Mouse (Mus musculus): Measurements from ENCODE around the gene Rftn1. TPM values are rescaled to one million over a fixed set of nuclear protein-coding genes. Genes with fewer than 3 reads are reported as not detected.
A peak's percentile ranks its signal among the peaks of the same experiment; 100 is the strongest.

Rftn1 gene
- total RNA-seq, 2 experiments from 2014 or later = 52.4 to 53.7 TPM

- DNase-seq = peak; percentile 27 to 38
- intact Hi-C loops (cut with DNase I) = loop anchor here (10.0 kb wide), 1 partner anchor 48 kb away; no protein-coding TSS in a partner anchor
Measured at GRCm38 (mm10) chr17:50182542-50182951, 7.9 kb downstream of the Rftn1 start.

DNA sequence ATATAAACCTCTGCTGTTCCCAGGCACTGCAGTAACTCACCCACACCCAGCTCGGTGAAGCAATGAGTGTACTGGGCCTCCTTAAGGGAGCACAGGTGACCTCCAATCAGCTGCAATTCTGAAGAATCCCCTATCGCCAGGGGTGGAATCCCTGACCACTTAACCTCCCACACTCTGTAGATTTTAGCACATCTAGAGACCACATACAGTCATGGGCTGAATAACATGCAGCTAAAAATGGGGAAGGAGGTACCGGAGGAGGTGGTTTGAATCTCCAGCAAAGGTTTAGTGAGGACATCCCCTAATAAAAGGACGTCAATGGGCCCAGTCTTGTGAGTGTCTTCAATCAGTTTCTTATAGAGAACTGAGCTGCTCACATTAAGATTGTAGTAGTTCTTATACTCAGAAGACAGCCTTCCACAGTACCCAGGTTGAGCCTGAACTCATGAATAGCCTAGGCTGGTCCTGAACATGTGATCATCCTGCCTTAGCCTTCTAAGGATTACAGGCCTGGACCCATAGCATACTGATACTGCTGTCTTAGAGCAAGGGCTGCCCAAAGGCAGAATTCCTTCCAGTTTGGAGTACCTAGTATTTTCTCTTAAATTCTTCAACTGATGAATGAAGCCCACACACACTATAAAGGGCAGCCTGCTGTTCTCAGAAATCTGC is 9.4 kb downstream of the Rftn1 start:
- DNase-seq = no peak
- intact Hi-C loops (cut with DNase I) = loop anchor here (10.0 kb wide), 1 partner anchor 46 kb away; no protein-coding TSS in a partner anchor

DNA sequence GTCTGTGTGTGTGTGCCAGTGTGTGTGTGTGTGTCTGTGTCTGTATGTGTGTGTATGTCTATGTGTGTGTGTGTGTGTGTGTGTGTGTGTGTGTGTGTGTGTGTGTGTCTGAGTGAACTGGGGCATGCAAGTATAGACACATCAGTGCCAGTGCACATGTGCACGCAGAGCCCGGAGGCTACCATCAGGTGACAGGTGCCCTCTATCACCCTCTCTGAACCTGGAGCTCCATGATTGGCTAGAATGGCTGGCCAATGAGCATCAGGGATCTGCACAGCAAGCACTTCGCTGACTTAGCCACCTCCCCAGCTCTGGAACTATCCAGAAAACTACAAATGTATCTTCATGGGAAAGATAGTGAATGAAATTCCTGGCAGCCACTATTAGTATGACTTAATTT is 16.7 kb downstream of the Rftn1 start:
- intact Hi-C loops (cut with DNase I) = no loop called here
- no peak for DNase-seq

- DNase-seq = no peak
- intact Hi-C loops (cut with DNase I) = no loop called here
Measured at GRCm38 (mm10) chr17:50173368-50173767, 17.1 kb downstream of the Rftn1 start.

DNA sequence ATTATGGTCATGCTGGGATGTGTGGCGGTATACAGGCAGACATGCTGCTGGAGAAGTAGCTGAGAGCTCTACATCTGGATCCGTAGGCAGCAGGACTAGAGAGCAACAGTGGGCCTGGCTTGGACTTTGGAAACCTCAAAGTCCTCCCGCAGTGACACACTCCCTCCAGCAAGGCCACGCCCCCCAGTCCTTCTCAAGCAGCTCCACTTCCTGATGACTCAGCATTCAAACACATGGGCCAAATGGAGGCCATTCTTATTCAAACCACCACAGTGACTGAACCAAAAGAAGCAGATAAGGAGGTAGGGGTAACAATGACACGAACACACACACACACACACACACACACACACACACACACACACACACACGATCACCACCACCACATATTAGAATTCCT is 17.7 kb downstream of the Rftn1 start:
- intact Hi-C loops (cut with DNase I) = no loop called here
- DNase-seq = no peak

DNA sequence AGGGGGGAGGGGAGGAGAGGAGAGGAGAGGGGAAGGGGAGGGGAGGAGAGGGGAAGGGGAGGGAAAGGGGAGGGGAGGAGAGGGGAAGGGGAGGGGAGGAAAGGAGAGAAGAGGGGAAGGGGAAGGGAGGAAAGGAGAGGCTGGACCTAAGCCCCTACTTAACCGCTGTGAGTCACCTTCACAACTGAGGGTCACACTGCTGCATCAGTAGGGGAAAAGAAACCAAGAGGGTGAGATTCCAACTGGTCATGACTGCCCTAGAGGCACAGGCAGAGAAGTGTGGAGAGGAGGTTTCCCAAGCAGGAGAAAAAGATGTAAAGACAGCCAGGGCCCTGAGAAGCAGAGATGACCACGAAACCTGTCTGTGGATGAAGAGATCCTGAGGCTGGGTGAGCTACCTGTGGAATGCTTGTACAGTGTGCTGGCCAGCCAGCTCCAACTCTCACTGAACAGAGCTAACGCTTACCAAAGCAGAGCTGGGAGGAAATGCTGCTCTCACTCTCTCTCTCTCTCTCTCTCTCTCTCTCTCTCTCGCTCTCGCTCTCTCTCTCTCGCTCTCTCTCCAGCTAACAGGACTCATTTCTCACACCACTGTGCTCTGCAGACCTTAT is 19.4 kb downstream of the Rftn1 start:
- no peak for DNase-seq
- intact Hi-C loops (cut with DNase I) = no loop called here

GRCm38 (mm10) chr17:50169946-50170427 is 20.5 kb downstream of the Rftn1 start:
- intact Hi-C loops (cut with DNase I) = loop anchor here (2.0 kb wide), 1 partner anchor 19 kb away; no protein-coding TSS in a partner anchor
- DNase-seq = peak; percentile 53 to 54

GRCm38 (mm10) chr17:50160904-50161805 is 29.3 kb downstream of the Rftn1 start:
- intact Hi-C loops (cut with DNase I) = no loop called here
- DNase-seq = no peak

DNA sequence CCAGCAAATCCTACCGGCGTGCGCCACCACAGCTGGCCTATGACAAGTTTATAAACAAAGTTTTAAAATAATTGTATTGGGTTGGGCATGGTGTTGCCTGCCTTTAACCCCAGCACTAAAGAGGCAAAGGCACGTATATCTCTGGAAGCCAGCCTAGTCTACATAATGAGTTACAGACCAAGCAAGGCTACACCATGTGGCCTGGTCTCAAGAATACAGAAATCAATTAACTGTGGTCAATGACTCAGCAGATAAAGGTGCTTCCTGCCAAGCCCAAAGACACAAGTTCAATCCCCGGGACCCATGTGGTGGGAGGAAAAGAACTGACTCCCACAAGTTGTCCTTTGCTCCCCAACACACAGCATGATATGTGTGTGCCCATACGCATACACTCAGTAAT is 30.1 kb downstream of the Rftn1 start:
- intact Hi-C loops (cut with DNase I) = no loop called here
- no peak for DNase-seq

DNA sequence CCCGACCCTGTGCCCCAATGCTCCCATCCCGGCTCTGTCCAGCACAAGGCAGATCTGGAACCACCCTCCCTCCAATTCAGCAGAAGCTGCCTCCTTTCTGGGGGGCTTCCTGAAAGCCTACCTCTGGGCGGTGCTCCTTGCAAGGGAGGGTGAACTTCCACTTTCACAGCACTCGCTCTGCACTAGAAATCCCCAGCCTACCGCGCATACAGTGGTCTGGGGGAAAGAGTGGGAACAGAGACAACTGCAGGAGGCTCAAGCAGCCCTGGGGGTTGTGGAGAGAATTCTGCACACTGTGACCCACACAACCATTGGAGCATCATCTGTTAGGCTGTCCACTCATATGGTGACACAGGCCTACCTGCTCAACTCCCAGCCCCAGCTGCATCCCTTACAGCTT is 30.7 kb downstream of the Rftn1 start:
- no peak for DNase-seq
- intact Hi-C loops (cut with DNase I) = no loop called here

DNA sequence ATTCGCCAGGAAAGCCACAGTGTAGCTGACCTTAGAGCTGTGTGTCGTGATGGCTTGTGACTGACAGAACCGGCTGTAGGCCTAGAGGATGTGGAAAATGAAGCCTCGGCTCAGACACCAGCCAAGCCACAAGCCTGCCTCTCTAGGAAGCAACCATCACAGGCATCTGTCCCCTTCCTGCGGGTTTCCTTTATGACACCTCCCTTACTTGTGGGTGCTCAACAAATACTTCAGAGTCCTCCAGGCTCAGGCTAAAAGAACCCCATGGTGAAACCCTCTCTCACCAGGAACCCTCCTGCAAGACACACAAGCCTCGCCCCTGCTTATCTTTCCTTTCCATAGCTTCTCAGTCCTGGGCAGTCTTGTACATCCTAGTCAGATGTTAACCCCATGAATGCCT is 31.9 kb downstream of the Rftn1 start:
- intact Hi-C loops (cut with DNase I) = no loop called here
- no peak for DNase-seq

DNA sequence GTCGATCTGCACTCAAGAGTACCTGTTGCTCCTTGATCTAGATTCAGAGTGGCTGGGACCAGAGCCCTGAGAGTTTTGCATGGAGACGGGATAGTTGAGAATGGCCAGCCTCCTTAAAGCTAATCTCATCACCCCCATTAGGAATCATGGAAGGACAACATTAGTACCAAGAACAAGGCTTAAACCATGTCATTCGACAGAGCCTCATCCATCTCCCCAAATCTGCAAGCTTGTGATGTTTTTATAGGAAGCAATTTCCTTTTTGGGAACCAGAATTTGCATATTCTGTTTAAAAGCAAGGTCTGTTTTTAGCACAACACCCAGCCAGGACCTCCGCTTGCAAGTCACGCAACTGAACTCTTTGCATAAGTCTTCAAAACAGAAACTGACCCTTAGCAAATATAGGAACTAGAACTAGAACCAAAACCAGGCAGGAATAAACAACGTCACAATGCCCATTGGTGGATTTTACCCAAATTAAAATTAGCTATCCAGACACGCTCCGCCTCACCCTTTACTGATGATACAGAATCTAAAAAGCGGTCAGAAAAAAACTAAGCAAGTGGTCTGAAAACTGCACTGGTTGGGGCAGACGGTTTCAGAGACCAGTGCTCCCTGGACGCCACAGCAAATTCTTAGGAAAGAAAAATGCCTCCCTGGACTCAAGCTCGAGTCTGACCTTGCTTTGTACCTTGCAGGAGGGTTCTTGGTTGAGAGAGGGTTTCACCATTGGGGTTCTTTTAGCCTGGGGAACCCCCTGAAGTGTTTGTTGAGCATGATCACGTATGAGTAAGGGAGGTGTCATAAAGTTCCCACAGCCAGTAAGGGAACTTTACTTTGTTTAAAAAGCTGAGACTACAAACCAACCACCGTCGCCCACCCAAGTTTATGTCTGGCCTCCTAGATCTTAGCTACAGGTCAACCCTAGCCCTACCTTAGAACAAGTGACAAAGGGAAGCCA is 33.0 kb downstream of the Rftn1 start:
- intact Hi-C loops (cut with DNase I) = no loop called here
- no peak for DNase-seq

GRCm38 (mm10) chr17:50152085-50152484 is 38.4 kb downstream of the Rftn1 start:
- no peak for DNase-seq
- intact Hi-C loops (cut with DNase I) = no loop called here

DNA sequence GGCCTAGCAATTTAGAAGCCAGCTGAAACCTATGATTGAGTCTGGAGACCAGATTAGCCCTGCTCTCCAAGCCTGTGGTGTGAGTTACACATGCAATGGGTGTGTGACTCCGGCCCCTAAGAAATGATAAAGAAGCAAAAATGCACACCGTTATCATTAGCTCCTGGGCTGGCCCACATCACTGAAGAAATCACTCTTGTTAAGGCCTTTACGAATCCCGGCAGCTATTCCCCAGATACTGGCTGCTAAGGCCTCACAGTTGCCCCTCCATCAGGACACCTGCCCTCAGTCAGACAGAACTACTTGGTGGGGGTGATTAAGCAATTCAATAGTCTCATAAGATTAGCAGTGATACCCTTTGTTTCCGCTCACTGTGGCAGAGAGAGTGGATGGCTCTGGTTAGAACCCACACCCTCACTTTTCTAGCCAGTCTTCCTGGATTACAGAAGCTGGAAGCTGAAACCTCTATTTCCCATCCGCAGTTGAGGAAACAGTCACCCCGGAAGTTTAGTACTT is 39.2 kb downstream of the Rftn1 start:
- intact Hi-C loops (cut with DNase I) = loop anchor here (2.0 kb wide), 1 partner anchor 18 kb away; no protein-coding TSS in a partner anchor
- no peak for DNase-seq

DNA sequence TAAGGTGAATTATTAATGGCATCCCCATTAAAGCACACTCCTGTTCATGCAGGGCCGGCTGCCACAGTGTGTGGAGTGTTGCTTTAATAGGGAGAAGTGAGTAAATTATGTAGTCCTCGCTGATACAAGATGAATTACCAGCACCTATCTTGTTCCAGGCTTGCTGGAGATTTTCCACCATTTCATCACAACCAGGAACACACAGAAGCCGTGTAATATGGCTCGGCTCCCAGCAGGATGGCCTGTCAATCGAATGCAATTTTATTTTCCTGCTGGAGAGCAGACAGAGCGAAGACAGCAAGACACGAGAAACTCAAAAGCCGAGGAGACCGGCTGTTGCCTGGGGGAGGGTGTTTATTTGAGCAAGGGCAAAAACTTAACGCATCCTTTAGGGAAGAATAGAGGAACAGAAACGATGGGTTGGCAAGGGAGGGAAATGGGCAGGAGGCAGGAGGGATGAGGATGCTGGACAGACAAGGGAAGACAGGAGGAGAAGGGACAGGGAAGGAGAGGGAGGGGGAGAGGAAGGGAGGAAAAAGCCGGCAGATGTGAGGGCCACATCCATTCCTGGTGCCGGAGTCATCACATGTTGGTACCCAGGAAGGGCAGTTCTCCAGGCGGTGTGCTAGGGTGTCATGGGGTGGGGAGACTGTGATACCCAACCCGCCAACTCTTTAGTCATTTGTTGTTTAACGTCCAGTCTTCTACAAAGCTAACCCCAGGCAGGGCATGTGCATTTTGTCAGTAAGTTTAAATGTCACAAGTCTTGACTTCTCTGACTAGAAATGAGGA is 39.9 kb downstream of the Rftn1 start:
- peak in 1 of 2 experiments; percentile 39 for DNase-seq
- intact Hi-C loops (cut with DNase I) = loop anchor here (2.0 kb wide), 1 partner anchor 18 kb away; no protein-coding TSS in a partner anchor

GRCm38 (mm10) chr17:50149690-50150210 is 40.7 kb downstream of the Rftn1 start:
- intact Hi-C loops (cut with DNase I) = loop anchor here (2.0 kb wide), 1 partner anchor 19 kb away; no protein-coding TSS in a partner anchor
- DNase-seq = no peak

- DNase-seq = no peak
- intact Hi-C loops (cut with DNase I) = no loop called here
Measured at GRCm38 (mm10) chr17:50147831-50148587, 42.5 kb downstream of the Rftn1 start.

- peak; percentile 40 to 45 for DNase-seq
- intact Hi-C loops (cut with DNase I) = no loop called here
Measured at GRCm38 (mm10) chr17:50143354-50143753, 47.1 kb downstream of the Rftn1 start.
